Mouse (Mus musculus): Measurements from ENCODE around the gene Ints6.

DNA sequence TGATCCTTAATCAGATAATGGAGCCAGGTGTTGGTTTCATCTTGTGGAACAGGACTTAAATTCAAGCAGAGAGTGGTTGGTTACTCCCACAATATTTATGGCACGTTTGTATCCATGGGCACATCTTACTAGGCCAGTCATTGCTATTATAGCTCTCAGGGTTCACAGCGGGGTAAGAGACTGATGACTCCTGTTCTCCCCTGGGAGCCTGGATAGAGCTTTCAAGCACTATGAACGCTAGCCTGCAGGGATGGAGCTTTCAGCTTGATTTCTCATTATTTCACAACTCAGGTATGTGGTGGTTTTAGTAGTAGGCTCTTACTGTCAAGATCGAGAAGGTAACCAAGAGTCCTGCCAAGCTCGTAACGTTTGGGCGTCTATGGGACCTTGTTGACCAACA, 105.0 kb downstream of the Ints6 start:
- TF ChIP-seq CTCF (IDR thresholded peaks at IDR 0.05; ENCODE audit: borderline replicate concordance, insufficient read depth, low read length) (no peak), POLR2A (IDR thresholded peaks at IDR 0.05; ENCODE audit: low read depth, low read length) (no peak)

Data from embryonic fibroblast, embryonic 13.5 days (primary cell).